Mouse (Mus musculus): Measurements from ENCODE around the gene Ephb1. TPM values are rescaled to one million over a fixed set of nuclear protein-coding genes. Genes with fewer than 3 reads are reported as not detected.
A peak's percentile ranks its signal among the peaks of the same experiment; 100 is the strongest.

Ephb1 gene
- polyA plus RNA-seq, 1 experiment from 2014 or later, result 1.4 TPM

- H3K4me1 ChIP-seq (replicated peaks; ENCODE audit: control insufficient read depth, insufficient read depth, low read length), result no peaks in the 10 kb centered on the region
- H3K4me2 ChIP-seq (ENCODE audit: low read depth, low read length), result no peak overlapping the region
- H3K27me3 ChIP-seq (ENCODE audit: control insufficient read depth, insufficient read depth, low read depth, low read length), result no peaks in the 10 kb centered on the region
- H3K36me3 ChIP-seq (ENCODE audit: control insufficient read depth, insufficient read depth, low read length), result no peaks in the 10 kb centered on the region
- H3K4me3 ChIP-seq (ENCODE audit: low read length), result no peak overlapping the region
- H3K27ac ChIP-seq (ENCODE audit: low read length), result no peak overlapping the region
- H3K9ac ChIP-seq (ENCODE audit: low read length), result no peak overlapping the region
- 65% methylated on average over 3 of the region's 3 CpGs for WGBS
- ATAC-seq (ENCODE audit: low read depth), result no peak
- no peaks in the 10 kb centered on the region for H3K9me3 ChIP-seq (ENCODE audit: control insufficient read depth, low read length)
These were observed 149.0 kb downstream of the Ephb1 start for GRCm38 (mm10) chr9:102205518-102205917.

GRCm38 (mm10) chr9:102201867-102202266, 152.6 kb downstream of the Ephb1 start:
- H3K27me3 ChIP-seq (ENCODE audit: control insufficient read depth, insufficient read depth, low read depth, low read length), result no peaks in the 10 kb centered on the region
- ATAC-seq (ENCODE audit: low read depth), result no peak
- WGBS, result 81% methylated on average over 5 of the region's 5 CpGs
- no peaks in the 10 kb centered on the region for H3K4me1 ChIP-seq (replicated peaks; ENCODE audit: control insufficient read depth, insufficient read depth, low read length)
- no peaks in the 10 kb centered on the region for H3K9me3 ChIP-seq (ENCODE audit: control insufficient read depth, low read length)
- no peak overlapping the region for H3K27ac ChIP-seq (ENCODE audit: low read length)
- H3K9ac ChIP-seq (ENCODE audit: low read length), result no peak overlapping the region
- H3K4me3 ChIP-seq (ENCODE audit: low read length), result no peak overlapping the region
- no peaks in the 10 kb centered on the region for H3K36me3 ChIP-seq (ENCODE audit: control insufficient read depth, insufficient read depth, low read length)
- H3K4me2 ChIP-seq (ENCODE audit: low read depth, low read length), result no peak overlapping the region

- ATAC-seq (ENCODE audit: low read depth), result no peak
- Histone ChIP-seq H3K36me3 (ENCODE audit: control insufficient read depth, insufficient read depth, low read length) (no peaks in the 10 kb centered on the region), H3K4me1 (replicated peaks; ENCODE audit: control insufficient read depth, insufficient read depth, low read length) (no peaks in the 10 kb centered on the region), H3K27ac (ENCODE audit: low read length) (no peak overlapping the region), H3K27me3 (ENCODE audit: control insufficient read depth, insufficient read depth, low read depth, low read length) (no peaks in the 10 kb centered on the region), H3K4me2 (ENCODE audit: low read depth, low read length) (no peak overlapping the region), H3K9me3 (ENCODE audit: control insufficient read depth, low read length) (no peaks in the 10 kb centered on the region), H3K9ac (ENCODE audit: low read length) (no peak overlapping the region), H3K4me3 (ENCODE audit: low read length) (no peak overlapping the region)
- 78% methylated on average over 6 of the region's 6 CpGs for WGBS
These were observed 157.6 kb downstream of the Ephb1 start for GRCm38 (mm10) chr9:102196856-102197255.

GRCm38 (mm10) chr9:102194063-102194462, 160.4 kb downstream of the Ephb1 start:
- H3K4me2 ChIP-seq (ENCODE audit: low read depth, low read length), result no peak overlapping the region
- H3K27me3 ChIP-seq (ENCODE audit: control insufficient read depth, insufficient read depth, low read depth, low read length), result no peaks in the 10 kb centered on the region
- no peak for ATAC-seq (ENCODE audit: low read depth)
- no peaks in the 10 kb centered on the region for H3K36me3 ChIP-seq (ENCODE audit: control insufficient read depth, insufficient read depth, low read length)
- WGBS, result 70% methylated on average over 4 of the region's 4 CpGs
- no peak overlapping the region for H3K9ac ChIP-seq (ENCODE audit: low read length)
- no peak overlapping the region for H3K27ac ChIP-seq (ENCODE audit: low read length)
- no peak overlapping the region for H3K4me3 ChIP-seq (ENCODE audit: low read length)
- H3K9me3 ChIP-seq (ENCODE audit: control insufficient read depth, low read length), result no peaks in the 10 kb centered on the region
- H3K4me1 ChIP-seq (replicated peaks; ENCODE audit: control insufficient read depth, insufficient read depth, low read length), result no peaks in the 10 kb centered on the region

- Histone ChIP-seq H3K9ac (ENCODE audit: low read length) (no peak overlapping the region), H3K27me3 (ENCODE audit: control insufficient read depth, insufficient read depth, low read depth, low read length) (no peaks in the 10 kb centered on the region), H3K4me1 (replicated peaks; ENCODE audit: control insufficient read depth, insufficient read depth, low read length) (no peaks in the 10 kb centered on the region), H3K4me3 (ENCODE audit: low read length) (no peak overlapping the region), H3K4me2 (ENCODE audit: low read depth, low read length) (no peak overlapping the region), H3K36me3 (ENCODE audit: control insufficient read depth, insufficient read depth, low read length) (no peaks in the 10 kb centered on the region), H3K27ac (ENCODE audit: low read length) (no peak overlapping the region), H3K9me3 (ENCODE audit: control insufficient read depth, low read length) (no peaks in the 10 kb centered on the region)
- ATAC-seq (ENCODE audit: low read depth), result no peak
- WGBS, result 65% methylated on average over 13 of the region's 13 CpGs
These were observed 161.5 kb downstream of the Ephb1 start for GRCm38 (mm10) chr9:102192724-102193685.

- no peaks in the 10 kb centered on the region for H3K36me3 ChIP-seq (ENCODE audit: control insufficient read depth, insufficient read depth, low read length)
- H3K4me2 ChIP-seq (ENCODE audit: low read depth, low read length), result no peak overlapping the region
These were observed 164.4 kb downstream of the Ephb1 start for GRCm38 (mm10) chr9:102190058-102190457.

GRCm38 (mm10) chr9:102189406-102189805, 165.1 kb downstream of the Ephb1 start:
- no peaks in the 10 kb centered on the region for H3K36me3 ChIP-seq (ENCODE audit: control insufficient read depth, insufficient read depth, low read length)
- no peak overlapping the region for H3K9ac ChIP-seq (ENCODE audit: low read length)
- H3K27me3 ChIP-seq (ENCODE audit: control insufficient read depth, insufficient read depth, low read depth, low read length), result no peaks in the 10 kb centered on the region
- peak overlapping the region; percentile 22; the same call in 1 of the 2 replicates for H3K4me2 ChIP-seq (ENCODE audit: low read depth, low read length)
- no peaks in the 10 kb centered on the region for H3K9me3 ChIP-seq (ENCODE audit: control insufficient read depth, low read length)
- H3K27ac ChIP-seq (ENCODE audit: low read length), result no peak overlapping the region
- H3K4me1 ChIP-seq (replicated peaks; ENCODE audit: control insufficient read depth, insufficient read depth, low read length), result no peaks in the 10 kb centered on the region
- H3K4me3 ChIP-seq (ENCODE audit: low read length), result no peak overlapping the region
- peak; percentile 69; the same call in 1 of the 2 replicates for ATAC-seq (ENCODE audit: low read depth)
- WGBS, result 43% methylated on average over 11 of the region's 11 CpGs

More at GRCm38 (mm10) chr9:102190058-102190457, 164.4 kb downstream of the Ephb1 start:
- WGBS, result 61% methylated on average over 9 of the region's 9 CpGs
- no peaks in the 10 kb centered on the region for H3K4me1 ChIP-seq (replicated peaks; ENCODE audit: control insufficient read depth, insufficient read depth, low read length)
- no peak overlapping the region for H3K4me3 ChIP-seq (ENCODE audit: low read length)
- no peaks in the 10 kb centered on the region for H3K27me3 ChIP-seq (ENCODE audit: control insufficient read depth, insufficient read depth, low read depth, low read length)
- H3K9ac ChIP-seq (ENCODE audit: low read length), result no peak overlapping the region
- H3K27ac ChIP-seq (ENCODE audit: low read length), result no peak overlapping the region
- no peaks in the 10 kb centered on the region for H3K9me3 ChIP-seq (ENCODE audit: control insufficient read depth, low read length)
- peak; percentile 49; the same call in 1 of the 2 replicates for ATAC-seq (ENCODE audit: low read depth)

- WGBS, result 50% methylated on average over 22 of the region's 22 CpGs
- Histone ChIP-seq H3K27me3 (ENCODE audit: control insufficient read depth, insufficient read depth, low read depth, low read length) (no peaks in the 10 kb centered on the region), H3K4me2 (ENCODE audit: low read depth, low read length) (peak overlapping the region; percentile 21), H3K27ac (ENCODE audit: low read length) (no peak overlapping the region), H3K9me3 (ENCODE audit: control insufficient read depth, low read length) (no peaks in the 10 kb centered on the region), H3K4me3 (ENCODE audit: low read length) (no peak overlapping the region), H3K36me3 (ENCODE audit: control insufficient read depth, insufficient read depth, low read length) (no peaks in the 10 kb centered on the region), H3K9ac (ENCODE audit: low read length) (0 out of 2 replicates have a peak overlapping the region, but pooled peaks have one; percentile 3), H3K4me1 (replicated peaks; ENCODE audit: control insufficient read depth, insufficient read depth, low read length) (0 out of 2 replicates have a peak, but pooled peaks cover 2% of the 10 kb centered on the region)
- no peak for ATAC-seq (ENCODE audit: low read depth)
These were observed 170.7 kb downstream of the Ephb1 start for GRCm38 (mm10) chr9:102183663-102184274.

GRCm38 (mm10) chr9:102181810-102182490, 172.5 kb downstream of the Ephb1 start:
- no peaks in the 10 kb centered on the region for H3K36me3 ChIP-seq (ENCODE audit: control insufficient read depth, insufficient read depth, low read length)
- no peak overlapping the region for H3K9ac ChIP-seq (ENCODE audit: low read length)
- H3K27me3 ChIP-seq (ENCODE audit: control insufficient read depth, insufficient read depth, low read depth, low read length), result no peaks in the 10 kb centered on the region
- no peak for ATAC-seq (ENCODE audit: low read depth)
- H3K4me1 ChIP-seq (replicated peaks; ENCODE audit: control insufficient read depth, insufficient read depth, low read length), result 0 out of 2 replicates have a peak, but pooled peaks cover 2% of the 10 kb centered on the region
- no peak overlapping the region for H3K4me3 ChIP-seq (ENCODE audit: low read length)
- H3K9me3 ChIP-seq (ENCODE audit: control insufficient read depth, low read length), result no peaks in the 10 kb centered on the region
- no peak overlapping the region for H3K4me2 ChIP-seq (ENCODE audit: low read depth, low read length)
- WGBS, result 69% methylated on average over 10 of the region's 10 CpGs
- no peak overlapping the region for H3K27ac ChIP-seq (ENCODE audit: low read length)
